8 mouse cellular contexts compared by ENCODE assay signal in genomic region chr16:18289067-18289588, GRCm38 (mm10). TPM values are rescaled to one million over a fixed set of nuclear protein-coding genes. Genes with fewer than 3 reads are reported as not detected.
DNase-seq lines count a peak whose midpoint lies in the region; ATAC-seq and TF ChIP-seq lines count a peak whose summit lies in the region.

TSS of gene Dgcr8 (minus strand) at chr16:18289246.

- TF ChIP-seq EP300 in ES-Bruce4 (IDR thresholded peaks at IDR 0.05; ENCODE audit: insufficient read depth, low read depth, low read length) = 0 out of 2 replicates have a peak, but pooled peaks have one; percentile 14
- TF ChIP-seq EP300 in liver, postnatal 0 days (IDR thresholded peaks at IDR 0.05; ENCODE audit: low read depth) = no peak

- peak; percentile 98 to 99 for DNase-seq in heart, postnatal 10 days
- peak; percentile 78 for DNase-seq in large intestine, adult 2 months (ENCODE audit: low read depth, low spot score)
- DNase-seq in liver, postnatal 0 days = peak; percentile 98
- DNase-seq in testis, postnatal 10 days (ENCODE audit: low spot score) = peak; percentile 97

- peak within 1 kb of the TSS; percentile 94 for H3K4me3 ChIP-seq in ES-Bruce4 (ENCODE audit: low read depth, low read length)
- peak within 1 kb of the TSS; percentile 94 for H3K4me3 ChIP-seq in forebrain, embryonic 13.5 days
- H3K4me3 ChIP-seq in liver, postnatal 0 days (ENCODE audit: low read depth, low read length) = peak within 1 kb of the TSS; percentile 90
- H3K4me3 ChIP-seq in neural tube, embryonic 14.5 days (ENCODE audit: low read depth, low read length) = peak within 1 kb of the TSS; percentile 96

- ATAC-seq in cerebellum, adult (ENCODE audit: insufficient number of reproducible peaks, low FRiP score, low TSS enrichment) = peak; percentile 99
- ATAC-seq in forebrain, embryonic 13.5 days = peak; percentile 100
- peak; percentile 99 for ATAC-seq in liver, postnatal 0 days
- ATAC-seq in neural tube, embryonic 14.5 days (ENCODE audit: low read depth) = peak; percentile 100

- peak within 1 kb of the TSS; percentile 98 for H3K9ac ChIP-seq in ES-Bruce4 (ENCODE audit: low read depth, poor library complexity, severe bottlenecking)
- H3K9ac ChIP-seq in forebrain, embryonic 13.5 days = peak within 1 kb of the TSS; percentile 97
- H3K9ac ChIP-seq in liver, postnatal 0 days (replicated peaks) = peak within 1 kb of the TSS; percentile 90
- peak within 1 kb of the TSS; percentile 90 for H3K9ac ChIP-seq in neural tube, embryonic 14.5 days (replicated peaks; ENCODE audit: low read depth, low read length)

- peak within 1 kb of the TSS; percentile 65 for H3K27ac ChIP-seq in ES-Bruce4 (ENCODE audit: insufficient read depth, low read length)
- peak within 1 kb of the TSS; percentile 75 for H3K27ac ChIP-seq in forebrain, embryonic 13.5 days
- H3K27ac ChIP-seq in liver, postnatal 0 days (ENCODE audit: low read depth) = peak within 1 kb of the TSS; percentile 92
- peak within 1 kb of the TSS; percentile 83 for H3K27ac ChIP-seq in neural tube, embryonic 14.5 days (ENCODE audit: low read depth, low read length)

- no peaks in the 10 kb centered on the region for H3K4me1 ChIP-seq in ES-Bruce4 (ENCODE audit: control insufficient read depth, insufficient read depth, low read length)
- peaks cover 31% of the 10 kb centered on the region for H3K4me1 ChIP-seq in forebrain, embryonic 13.5 days
- H3K4me1 ChIP-seq in liver, postnatal 0 days (ENCODE audit: insufficient read depth) = peaks cover 20% of the 10 kb centered on the region
- peaks cover 23% of the 10 kb centered on the region for H3K4me1 ChIP-seq in neural tube, embryonic 14.5 days (ENCODE audit: control insufficient read depth, insufficient read depth, low read length)

- TF ChIP-seq POLR2A in ES-Bruce4 (IDR thresholded peaks at IDR 0.05; ENCODE audit: insufficient read depth, low read length) = no peak

- H3K27me3 ChIP-seq in ES-Bruce4 (ENCODE audit: control insufficient read depth, insufficient read depth, low read length, poor library complexity, severe bottlenecking) = no peaks in the 10 kb centered on the region
- H3K27me3 ChIP-seq in forebrain, embryonic 13.5 days = no peaks in the 10 kb centered on the region
- no peaks in the 10 kb centered on the region for H3K27me3 ChIP-seq in liver, postnatal 0 days (ENCODE audit: insufficient read depth, low read length)
- no peaks in the 10 kb centered on the region for H3K27me3 ChIP-seq in neural tube, embryonic 14.5 days (ENCODE audit: control insufficient read depth, insufficient read depth, low read length)

- no peak for TF ChIP-seq CTCF in ES-Bruce4 (IDR thresholded peaks at IDR 0.05; ENCODE audit: low read depth, low read length)
- TF ChIP-seq CTCF in liver, postnatal 0 days (IDR thresholded peaks at IDR 0.05; ENCODE audit: low read depth) = no peak

- peaks cover 19% of the 10 kb centered on the region for H3K36me3 ChIP-seq in ES-Bruce4 (ENCODE audit: control insufficient read depth, insufficient read depth, low read length, poor library complexity, severe bottlenecking)
- H3K36me3 ChIP-seq in forebrain, embryonic 13.5 days (ENCODE audit: poor library complexity, severe bottlenecking) = peaks cover 24% of the 10 kb centered on the region
- H3K36me3 ChIP-seq in liver, postnatal 0 days (replicated peaks; ENCODE audit: insufficient read depth, low read length) = peaks cover 18% of the 10 kb centered on the region
- H3K36me3 ChIP-seq in neural tube, embryonic 14.5 days (ENCODE audit: control insufficient read depth, insufficient read depth, low read length) = peaks cover 8% of the 10 kb centered on the region

- under 1% methylated on average over 71 of the region's 71 CpGs for WGBS in forebrain, embryonic 13.5 days
- under 1% methylated on average over 71 of the region's 71 CpGs for WGBS in large intestine, adult 2 months
- under 1% methylated on average over 52 of the region's 71 CpGs for WGBS in liver, postnatal 0 days (ENCODE audit: insufficient replicate concordance)
- WGBS in neural tube, embryonic 14.5 days = under 1% methylated on average over 71 of the region's 71 CpGs

- no peaks in the 10 kb centered on the region for H3K9me3 ChIP-seq in ES-Bruce4 (replicated peaks; ENCODE audit: control insufficient read depth, insufficient read depth, low read length, poor library complexity, severe bottlenecking)
- no peaks in the 10 kb centered on the region for H3K9me3 ChIP-seq in forebrain, embryonic 13.5 days (replicated peaks)
- no peaks in the 10 kb centered on the region for H3K9me3 ChIP-seq in liver, postnatal 0 days (ENCODE audit: low read length)
- H3K9me3 ChIP-seq in neural tube, embryonic 14.5 days (ENCODE audit: control insufficient read depth, low read length) = no peaks in the 10 kb centered on the region

- intact Hi-C loops in heart, postnatal 10 days (cut with DNase I) = no loop called here

- H3K4me2 ChIP-seq in forebrain, embryonic 13.5 days = peak within 1 kb of the TSS; percentile 91
- peak within 1 kb of the TSS; percentile 80 for H3K4me2 ChIP-seq in liver, postnatal 0 days (ENCODE audit: low read depth, low read length)
- H3K4me2 ChIP-seq in neural tube, embryonic 14.5 days (ENCODE audit: low read depth, low read length) = peak within 1 kb of the TSS; percentile 78

RNA-seq across cellular contexts. Expression of gene Dgcr8, which starts in this region (rescaled TPM):
- polyA plus RNA-seq in ES-Bruce4 (2011; ENCODE audit: insufficient read depth, insufficient read length, low read depth, missing spikeins) = 75.8 and 82.7 TPM in 2 replicates
- polyA plus RNA-seq in forebrain, embryonic 13.5 days (2015; fragmentation: Nextera tagmentation; extraction: Ambion mirVana) = 37.7 and 44.0 TPM in 2 replicates
- 10 to 100 TPM; 26.0 to 27.2 TPM for total RNA-seq in heart, postnatal 10 days (2021)
- 14.1 and 18.7 TPM in 2 replicates for polyA plus RNA-seq in large intestine, adult 2 months (2012; rRNA removed)
- 5.4 and 9.2 TPM in 2 replicates for polyA plus RNA-seq in liver, postnatal 0 days (2015; fragmentation: Nextera tagmentation; extraction: Ambion mirVana)
- 40.8 and 42.1 TPM in 2 replicates for polyA plus RNA-seq in neural tube, embryonic 14.5 days (2014; fragmentation: Nextera tagmentation; extraction: Ambion mirVana)

Comparison
In these comparisons a context has a peak if more than half of its experiments do, and no peak if none do; other contexts are left out.
1. Peak in every context shown above with its lines: DNase-seq, ATAC-seq, H3K4me3 ChIP-seq and H3K27ac ChIP-seq.